Mouse (Mus musculus) natural killer cell, adult 2 months (primary cell): ENCODE data around the gene Gm11992.

ENCODE experiments used
- DNase-seq, 2 experiments: peaks; one replicate each; pipeline ENCODE4 v3.0.0; 2022; ENCODE audit warnings: low spot score in 2 of 2

Gm11992 gene

DNA sequence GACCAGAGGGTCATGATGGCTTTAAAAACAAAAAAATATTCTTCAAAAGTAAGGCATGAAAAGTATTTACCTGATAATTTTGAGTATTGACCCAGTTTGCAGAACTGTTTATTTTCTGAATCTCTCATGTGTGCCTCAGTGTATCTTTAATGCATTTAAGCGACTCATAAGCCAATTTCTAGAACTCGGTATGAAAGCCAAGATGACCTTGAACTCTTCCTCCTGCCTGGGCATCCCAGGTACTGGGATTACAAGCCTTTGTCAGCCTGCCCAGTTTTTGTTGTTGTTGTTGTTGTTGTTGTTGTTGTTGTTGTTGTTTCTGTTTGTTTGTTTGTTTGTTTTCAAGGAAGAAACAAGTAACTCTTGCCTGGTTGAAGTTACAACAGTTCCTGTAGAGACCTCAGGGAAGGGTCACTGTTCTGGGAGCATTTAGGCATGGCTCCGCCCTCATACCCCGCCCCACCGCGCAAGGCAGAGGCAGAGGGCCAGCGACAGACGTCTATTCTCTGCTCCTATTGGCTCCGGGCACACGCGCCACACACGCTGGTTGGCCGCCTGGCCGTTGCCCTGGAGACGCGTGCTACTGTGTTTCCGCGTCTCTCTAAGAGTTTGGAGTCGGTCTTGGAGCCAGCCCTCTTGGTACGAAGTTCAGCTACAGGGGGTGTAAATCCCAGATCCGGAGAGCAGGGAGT lies at the start of gene Gm11992:
Gene Gm11992, plus strand, starts transcription at position 584 of the 692 bp plus-strand sequence.
- DNase-seq, result peak; percentile 19 to 34

DNA sequence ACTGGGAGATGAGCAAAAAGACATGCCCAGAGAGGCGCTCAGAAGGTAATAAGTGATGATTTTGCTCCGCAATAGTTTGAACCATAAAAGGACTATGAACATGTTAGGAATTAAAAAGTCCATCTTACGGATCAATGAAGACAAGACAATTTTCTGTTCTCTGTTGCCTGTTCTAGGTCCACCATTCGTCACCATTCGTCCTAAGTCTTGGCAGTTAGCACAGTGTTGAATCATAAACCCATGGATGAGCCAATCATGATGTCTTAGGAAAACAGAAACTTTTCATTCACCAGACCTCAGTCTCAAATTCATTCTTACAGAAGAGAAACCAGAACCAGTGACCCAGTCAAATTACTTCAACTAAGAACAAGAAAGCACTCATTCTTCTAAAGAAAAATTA lies 39.6 kb upstream of the Gm11992 start:
- no peak for DNase-seq

DNA sequence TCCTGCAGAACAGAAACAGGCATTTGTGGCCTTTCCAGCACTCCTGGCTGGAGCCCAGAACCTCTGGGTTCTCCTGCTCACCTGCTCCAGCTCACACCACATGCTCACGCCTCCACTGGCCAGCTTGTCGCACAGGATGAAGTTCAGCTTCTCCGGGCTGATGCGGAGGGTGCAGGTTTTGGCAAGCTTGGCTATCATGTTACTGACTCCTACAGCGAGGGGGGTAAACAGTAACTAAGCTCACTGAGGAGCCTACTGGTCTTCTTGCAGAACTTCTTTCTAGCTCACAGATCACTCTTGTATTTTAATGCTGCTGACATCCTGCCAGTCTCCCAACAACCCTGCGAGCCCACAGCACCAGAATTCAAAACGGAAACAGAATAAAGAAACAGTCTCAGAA lies 38.0 kb upstream of the Gm11992 start:
- DNase-seq, result no peak

DNA sequence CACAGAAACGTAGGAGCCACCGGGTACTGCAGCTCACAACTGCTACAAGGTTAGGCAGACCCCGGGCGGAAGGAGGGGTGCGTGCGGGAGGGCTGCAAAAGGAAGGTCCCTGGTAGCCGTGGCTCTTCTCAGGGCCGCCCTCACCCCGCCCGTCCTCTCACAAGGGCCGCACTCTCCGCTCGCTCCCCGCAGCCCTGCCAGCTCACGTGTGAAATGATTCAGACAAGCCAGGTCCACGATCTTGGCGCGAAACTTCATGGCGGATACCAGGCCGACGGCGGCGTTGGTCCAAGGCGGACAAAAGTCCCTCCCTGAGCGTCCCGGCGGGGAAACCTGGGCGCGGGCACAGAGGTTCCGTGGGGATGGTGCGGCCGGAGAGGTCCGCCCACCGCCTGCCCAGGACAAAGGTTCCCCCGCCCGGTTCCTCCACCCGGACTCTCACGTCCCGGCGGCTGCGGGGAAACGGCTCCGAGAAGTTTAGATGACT lies 37.5 kb upstream of the Gm11992 start, which contains the start of gene Hus1:
Gene Hus1, minus strand, starts transcription at position 339 of the 487 bp plus-strand sequence.
- DNase-seq, result peak; percentile 68 to 77

GRCm38 (mm10) chr11:9011348-9011747 lies 37.0 kb upstream of the Gm11992 start:
- DNase-seq, result no peak

DNA sequence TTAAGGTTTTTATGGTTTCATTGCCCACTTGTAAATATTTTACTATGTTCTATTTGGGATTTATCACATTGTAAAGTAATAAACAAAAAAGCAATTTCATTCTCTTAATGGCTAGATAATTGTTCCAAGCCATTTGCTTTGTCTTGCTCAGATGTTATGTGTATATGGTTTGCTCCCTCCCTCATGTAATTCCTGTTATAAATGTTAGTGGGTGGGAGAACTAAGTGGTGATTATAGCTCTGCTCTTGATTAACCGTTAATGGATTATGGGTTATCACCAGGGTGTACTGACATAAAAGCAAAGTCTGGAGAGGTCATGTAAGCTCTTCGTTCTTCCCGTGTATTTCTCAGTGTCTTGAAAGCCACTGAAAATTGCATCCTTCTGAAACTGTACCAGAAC lies 33.7 kb upstream of the Gm11992 start:
- no peak for DNase-seq

DNA sequence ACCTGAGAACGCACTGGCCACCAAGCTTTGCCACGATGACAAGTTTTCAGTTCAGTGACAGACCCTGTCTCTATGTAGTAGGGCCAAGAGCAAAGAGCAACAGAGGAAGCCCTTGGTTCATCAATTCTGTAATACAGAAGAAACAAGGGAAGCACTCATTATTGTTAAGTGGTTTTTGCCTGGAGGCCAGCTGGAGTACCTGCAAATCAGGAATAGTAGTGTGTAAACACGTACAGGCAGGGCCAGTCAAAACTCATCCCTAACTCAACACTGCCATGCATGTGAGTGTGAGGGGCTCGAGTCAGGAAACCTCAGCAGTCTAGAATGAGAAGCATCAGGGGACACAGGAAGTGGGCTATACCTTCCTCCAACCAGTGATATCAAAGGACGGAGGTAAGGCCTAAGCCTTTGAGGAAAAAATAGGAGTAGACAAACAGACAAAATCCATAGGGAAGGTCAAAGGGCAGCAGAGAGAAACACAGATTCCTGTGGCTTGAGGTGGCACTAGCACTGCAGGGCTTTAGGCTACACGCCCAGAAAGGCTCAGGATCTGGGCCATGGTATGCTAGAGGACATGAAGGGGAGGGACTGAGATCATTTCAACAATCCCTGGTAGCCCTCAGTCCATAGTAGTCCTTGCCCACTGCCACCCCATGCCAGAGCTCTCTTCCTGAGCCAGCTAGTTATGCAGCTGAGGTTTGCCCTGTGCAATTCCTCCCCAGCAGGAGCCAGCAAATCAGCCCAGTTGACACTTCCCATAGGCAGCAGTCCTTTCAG lies 29.7 kb upstream of the Gm11992 start:
- no peak for DNase-seq

DNA sequence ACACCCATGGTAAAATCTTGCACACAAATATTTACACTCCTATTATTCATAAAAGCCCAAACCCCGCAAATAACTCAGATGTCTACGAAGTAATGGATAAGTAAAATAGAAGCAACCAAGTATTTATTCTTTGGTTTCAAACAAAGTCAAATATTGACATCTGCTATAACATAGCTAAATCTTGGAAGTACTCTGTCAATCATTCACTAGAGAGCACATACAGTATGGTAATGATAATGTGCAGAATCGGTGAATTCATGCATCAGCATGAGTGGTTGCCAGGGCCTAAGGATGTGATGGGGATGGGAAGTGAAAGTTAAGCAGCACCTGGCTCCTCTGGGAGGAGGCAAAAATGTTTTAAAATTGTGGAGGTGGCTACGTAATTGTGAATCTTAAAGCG lies 28.2 kb upstream of the Gm11992 start:
- DNase-seq, result no peak

GRCm38 (mm10) chr11:9024782-9025181 lies 23.6 kb upstream of the Gm11992 start:
- no peak for DNase-seq

- DNase-seq, result no peak
Observed at GRCm38 (mm10) chr11:9025211-9025610, 23.2 kb upstream of the Gm11992 start.

- no peak for DNase-seq
Observed at GRCm38 (mm10) chr11:9031530-9031929, 16.9 kb upstream of the Gm11992 start.

DNA sequence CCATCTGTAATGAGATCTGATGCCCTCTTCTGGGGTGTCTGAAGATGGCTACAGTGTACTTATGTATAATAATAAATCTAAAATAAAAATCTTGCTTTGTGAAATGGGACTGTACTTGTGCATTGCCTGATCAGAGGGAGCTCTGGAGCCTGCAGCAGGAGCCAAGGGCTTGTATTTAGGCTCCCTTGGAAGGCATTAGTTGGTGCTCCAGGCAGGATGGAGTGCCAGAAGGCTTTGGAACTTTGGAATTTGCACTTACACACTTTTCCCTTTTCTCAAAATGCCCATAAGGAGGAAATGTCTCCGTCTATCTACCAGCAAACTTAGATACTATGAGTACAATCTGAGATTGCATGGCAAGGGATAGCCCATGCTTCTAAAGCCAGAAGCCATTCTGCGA lies 1.8 kb upstream of the Gm11992 start:
- DNase-seq, result no peak

- no peak for DNase-seq
Observed at GRCm38 (mm10) chr11:9047044-9047443, 1.4 kb upstream of the Gm11992 start.

DNA sequence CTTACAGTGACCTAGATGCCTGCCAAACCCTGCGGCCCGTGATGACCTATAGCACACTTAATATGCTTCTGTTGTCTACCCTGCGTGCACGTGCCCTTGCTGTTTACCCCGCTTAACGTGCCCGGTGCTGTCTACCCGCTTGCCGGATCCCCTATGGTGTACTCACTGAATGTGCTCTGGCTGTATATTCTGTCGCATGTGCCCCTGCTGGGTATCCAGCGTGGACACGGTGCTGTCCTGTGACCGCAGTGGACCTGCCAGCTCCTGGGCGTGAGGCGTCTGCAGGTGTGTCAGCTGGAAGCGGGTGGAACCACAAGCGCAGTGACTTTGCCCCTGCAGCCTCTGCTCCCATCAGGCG lies 288 bp downstream of the Gm11992 start, which contains the start of gene Sun3:
Gene Sun3, minus strand, starts transcription at position 289 of the 358 bp plus-strand sequence.
- DNase-seq, result no peak

DNA sequence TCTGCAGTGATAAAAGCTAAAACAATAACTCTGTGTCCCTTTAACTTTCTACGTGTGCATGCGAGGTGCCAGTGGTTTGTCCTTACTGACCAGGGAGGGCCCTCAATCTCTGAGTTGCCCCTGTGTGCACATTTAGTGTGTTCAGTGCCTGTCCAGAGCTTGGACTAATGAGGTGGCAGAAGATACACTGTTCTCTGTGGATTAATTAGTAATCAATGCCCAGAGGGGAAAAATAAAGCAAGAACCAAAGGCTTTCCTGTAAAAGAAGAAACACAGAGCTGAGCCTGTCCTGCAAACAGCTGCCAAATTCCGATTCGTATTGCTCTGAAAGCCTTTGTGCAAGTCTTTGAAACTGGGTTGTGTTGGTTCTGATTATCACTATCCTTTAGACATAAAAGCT lies 1.8 kb downstream of the Gm11992 start:
- DNase-seq, result no peak

DNA sequence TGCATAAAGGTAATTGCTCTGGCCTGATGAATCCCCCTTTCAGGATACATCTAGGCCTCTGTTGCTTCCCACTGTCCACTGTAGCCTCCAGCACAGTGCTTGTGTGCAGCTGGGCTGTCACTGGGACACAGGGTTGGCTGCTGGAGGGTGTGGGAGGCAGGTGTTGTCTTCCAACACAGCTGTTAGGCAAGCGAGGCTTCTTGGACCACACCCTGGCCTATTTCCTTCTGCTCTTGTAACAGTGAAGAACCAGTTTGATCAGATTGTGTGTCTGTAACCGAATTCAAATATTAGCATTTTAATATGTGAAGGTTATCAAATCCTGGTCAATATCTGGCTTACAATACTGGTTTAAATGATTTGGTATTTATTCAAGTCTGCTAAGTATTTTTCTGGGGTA lies 3.5 kb downstream of the Gm11992 start:
- no peak for DNase-seq

DNA sequence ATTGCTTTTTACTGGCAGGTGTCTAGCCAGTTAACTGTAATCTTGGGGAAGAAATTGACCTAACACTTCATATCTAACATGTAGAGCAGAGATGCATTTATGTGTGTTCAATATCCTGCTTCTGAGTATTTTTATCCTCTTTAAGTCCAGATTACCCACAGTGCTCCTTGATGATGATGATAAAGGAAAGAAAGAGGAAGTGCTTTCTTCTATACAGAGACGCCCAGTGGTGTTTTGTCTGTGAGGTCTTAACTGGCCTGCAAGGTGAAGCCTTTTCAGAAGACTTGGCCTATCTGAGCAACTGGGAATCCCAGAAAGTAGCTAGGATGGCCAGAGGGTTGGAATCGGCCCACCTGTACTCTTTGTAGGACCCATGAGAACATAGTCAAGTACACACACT lies 8.5 kb downstream of the Gm11992 start:
- DNase-seq, result no peak

DNA sequence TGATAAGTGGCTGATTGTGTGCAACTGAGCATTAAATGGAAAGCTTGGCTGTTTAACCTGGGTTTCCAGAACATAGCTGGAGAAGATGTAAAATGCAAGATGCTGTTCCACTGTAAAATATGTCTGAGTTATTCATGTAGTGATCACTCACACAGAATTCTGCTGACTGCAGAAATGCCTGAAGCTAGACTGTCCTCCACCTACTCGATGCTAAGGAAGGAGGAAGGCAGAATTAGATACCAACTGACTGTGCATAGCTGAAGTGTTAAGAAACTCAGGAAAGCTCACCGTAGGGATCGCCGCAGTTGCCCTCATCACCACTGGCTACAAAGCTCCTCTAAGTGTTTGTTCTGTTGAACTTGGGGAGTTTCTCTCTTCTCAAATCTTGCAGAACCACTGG lies 9.3 kb downstream of the Gm11992 start:
- no peak for DNase-seq

GRCm38 (mm10) chr11:9060029-9060428 lies 11.6 kb downstream of the Gm11992 start:
- no peak for DNase-seq

GRCm38 (mm10) chr11:9060484-9060883 lies 12.1 kb downstream of the Gm11992 start:
- no peak for DNase-seq

GRCm38 (mm10) chr11:9076444-9076843 lies 28.1 kb downstream of the Gm11992 start:
- no peak for DNase-seq

DNA sequence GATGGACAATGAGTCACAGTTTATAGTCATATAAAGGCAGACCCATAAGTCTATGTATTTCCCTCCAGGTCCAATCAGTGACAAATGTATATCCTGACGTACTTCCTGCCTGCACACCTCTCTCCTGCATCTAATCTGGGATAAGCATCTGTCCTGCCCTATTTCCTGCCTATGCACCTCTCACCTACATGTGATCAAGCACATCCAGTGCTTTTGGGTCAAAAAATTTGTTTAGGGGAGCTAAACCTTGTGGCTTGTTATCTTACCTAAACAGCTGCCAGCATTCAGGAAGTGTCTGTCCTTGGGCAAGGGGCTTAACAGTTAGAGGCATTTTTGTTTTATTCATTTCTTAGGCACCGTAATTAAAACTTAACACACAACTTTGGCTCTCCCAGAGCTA lies 64.8 kb downstream of the Gm11992 start:
- DNase-seq, result no peak
